Mouse (Mus musculus) lung, postnatal 0 days (tissue): ENCODE measurements around the gene Ninl. TPM values are rescaled to one million over a fixed set of nuclear protein-coding genes. Genes with fewer than 3 reads are reported as not detected.

Source experiments
- ATAC-seq: fragments of 200-750 bp; cut with Nextera tagmentation; 2 replicates; pipeline ENCODE4 v1.8.0; 2017; ENCODE audit warnings: moderate library complexity
- DNase-seq: peaks from one replicate; pipeline ENCODE4 v3.0.0-alpha.2; 2016; ENCODE audit warnings: low spot score
- H3K27ac ChIP-seq: fragments of 300-500 bp; sonication (generic); 2 replicates; pipeline ENCODE4 v1.5.1; 2014; ENCODE audit warnings: antibody characterized with exemption, mild to moderate bottlenecking, low read length, mixed read lengths
- H3K27me3 ChIP-seq: fragments of 300-500 bp; sonication (generic); replicated peaks from 2 replicates; pipeline ENCODE4 v1.6.1; 2014; ENCODE audit warnings: low read length, mixed read lengths; ENCODE audit not compliant: insufficient read depth
- H3K36me3 ChIP-seq: fragments of 300-500 bp; sonication (generic); 2 replicates; pipeline ENCODE4 v1.6.1; 2014; ENCODE audit warnings: low read length, mixed read lengths; ENCODE audit not compliant: insufficient read depth
- H3K4me1 ChIP-seq: fragments of 300-500 bp; sonication (generic); 2 replicates; pipeline ENCODE4 v1.6.1; 2014; ENCODE audit warnings: antibody characterized with exemption, low read depth, low read length, mixed read lengths; ENCODE audit not compliant: insufficient read depth
- H3K4me2 ChIP-seq: fragments of 300-500 bp; sonication (generic); replicated peaks from 2 replicates; pipeline ENCODE4 v1.6.1; 2014; ENCODE audit warnings: low read depth, mild to moderate bottlenecking, low read length, moderate library complexity, mixed read lengths
- H3K4me3 ChIP-seq: fragments of 300-500 bp; sonication (generic); 2 replicates; pipeline ENCODE4 v1.5.1; 2014; ENCODE audit warnings: low read depth, low read length
- H3K9ac ChIP-seq: fragments of 300-500 bp; sonication (generic); replicated peaks from 2 replicates; pipeline ENCODE4 v1.6.1; 2014; ENCODE audit warnings: low read depth, mild to moderate bottlenecking
- H3K9me3 ChIP-seq: fragments of 300-500 bp; sonication (generic); 2 replicates; pipeline ENCODE4 v1.6.1; 2016; ENCODE audit warnings: low read length, mixed read lengths
- CTCF ChIP-seq: IDR thresholded peaks from 2 replicates; pipeline ENCODE4 v1.5.1; 2016; ENCODE audit warnings: antibody characterized with exemption, mild to moderate bottlenecking
- EP300 ChIP-seq: IDR thresholded peaks from 2 replicates; pipeline ENCODE4 v1.6.1; 2016; ENCODE audit warnings: antibody characterized with exemption, mild to moderate bottlenecking, control low read depth
- WGBS: fragments of 180-500 bp; shearing (Covaris S2); extraction: QIAGEN DNeasy Blood & Tissue Kit; methylation state at CpG from one replicate; pipeline ENCODE4 v1.1.7; 2014; 5-methylcytosine and 5-hydroxymethylcytosine counted together
- polyA plus RNA-seq: library from polyadenylated mRNA; unstranded; fragments of >200 nt; fragmentation: Nextera tagmentation; extraction: Ambion mirVana; gene quantifications from 2 replicates; pipeline ENCODE4 v1.2.1, GENCODE M21; 2015

Ninl gene
- polyA plus RNA-seq, 1 experiment from 2014 or later, result 3.9 TPM

GRCm38 (mm10) chr2:151037292-151037691, 1.9 kb downstream of the Ninl start:
- peaks cover 11% of the 10 kb centered on the region; the same call in 1 of the 2 replicates for H3K4me1 ChIP-seq
- no peaks in the 10 kb centered on the region for H3K36me3 ChIP-seq
- H3K27me3 ChIP-seq, result no peaks in the 10 kb centered on the region
- no peak overlapping the region for H3K9ac ChIP-seq
- TF ChIP-seq EP300 (no peak), CTCF (no peak)
- DNase-seq (no peak), ATAC-seq (no peak)
- H3K4me2 ChIP-seq, result no peak overlapping the region
- WGBS, result 96% methylated on average over 1 of the region's 1 CpGs
- H3K9me3 ChIP-seq, result no peaks in the 10 kb centered on the region
- H3K27ac ChIP-seq, result no peak overlapping the region
- H3K4me3 ChIP-seq, result no peak overlapping the region

- no peaks in the 10 kb centered on the region for H3K9me3 ChIP-seq
- H3K4me1 ChIP-seq, result peaks cover 11% of the 10 kb centered on the region; the same call in 1 of the 2 replicates
- DNase-seq, result no peak
- H3K36me3 ChIP-seq, result no peaks in the 10 kb centered on the region
- H3K27me3 ChIP-seq, result no peaks in the 10 kb centered on the region
- no peak overlapping the region for H3K4me2 ChIP-seq
- no peak overlapping the region; the same call in 1 of the 2 replicates for H3K9ac ChIP-seq
- 85% methylated on average over 2 of the region's 2 CpGs for WGBS
- ATAC-seq, result no peak
- H3K4me3 ChIP-seq, result no peak overlapping the region
- H3K27ac ChIP-seq, result no peak overlapping the region
- TF ChIP-seq EP300, result no peak
- TF ChIP-seq CTCF, result no peak
Observed at GRCm38 (mm10) chr2:151036721-151037120, 2.5 kb downstream of the Ninl start.

- H3K4me1 ChIP-seq, result peaks cover 11% of the 10 kb centered on the region; the same call in 1 of the 2 replicates
- no peak overlapping the region for H3K4me3 ChIP-seq
- TF ChIP-seq CTCF (no peak), EP300 (no peak)
- H3K9ac ChIP-seq, result no peak overlapping the region
- H3K9me3 ChIP-seq, result no peaks in the 10 kb centered on the region
- DNase-seq, result no peak
- H3K27me3 ChIP-seq, result no peaks in the 10 kb centered on the region
- ATAC-seq, result no peak
- WGBS, result 94% methylated on average over 3 of the region's 3 CpGs
- H3K4me2 ChIP-seq, result no peak overlapping the region
- no peak overlapping the region for H3K27ac ChIP-seq
- no peaks in the 10 kb centered on the region for H3K36me3 ChIP-seq
Observed at GRCm38 (mm10) chr2:151034435-151034834, 4.7 kb downstream of the Ninl start.

- Histone ChIP-seq H3K4me1 (no peaks in the 10 kb centered on the region), H3K4me3 (no peak overlapping the region), H3K9me3 (no peaks in the 10 kb centered on the region), H3K27me3 (no peaks in the 10 kb centered on the region), H3K4me2 (no peak overlapping the region), H3K27ac (no peak overlapping the region), H3K36me3 (no peaks in the 10 kb centered on the region), H3K9ac (no peak overlapping the region)
- DNase-seq (no peak), ATAC-seq (no peak)
- TF ChIP-seq EP300, result no peak
- TF ChIP-seq CTCF, result no peak
- WGBS, result 85% methylated on average over 10 of the region's 10 CpGs
Observed at GRCm38 (mm10) chr2:151021158-151021557, 18.0 kb downstream of the Ninl start.

- 87% methylated on average over 2 of the region's 2 CpGs for WGBS
- no peaks in the 10 kb centered on the region for H3K4me1 ChIP-seq
Observed at GRCm38 (mm10) chr2:151015316-151015715, 23.9 kb downstream of the Ninl start.

GRCm38 (mm10) chr2:151011273-151011672, 27.9 kb downstream of the Ninl start:
- WGBS, result 60% methylated on average over 1 of the region's 1 CpGs
- Histone ChIP-seq H3K4me2 (no peak overlapping the region), H3K27ac (no peak overlapping the region), H3K4me1 (peaks cover 5% of the 10 kb centered on the region; the same call in 1 of the 2 replicates), H3K27me3 (0 out of 2 replicates have a peak, but pooled peaks cover 3% of the 10 kb centered on the region), H3K9ac (no peak overlapping the region), H3K4me3 (no peak overlapping the region), H3K36me3 (no peaks in the 10 kb centered on the region), H3K9me3 (no peaks in the 10 kb centered on the region)
- TF ChIP-seq CTCF, result no peak
- TF ChIP-seq EP300, result no peak
- no peak for ATAC-seq
- DNase-seq, result no peak

More at GRCm38 (mm10) chr2:151015316-151015715, 23.9 kb downstream of the Ninl start:
- no peaks in the 10 kb centered on the region for H3K36me3 ChIP-seq
- no peaks in the 10 kb centered on the region for H3K27me3 ChIP-seq
- DNase-seq, result no peak
- no peak overlapping the region for H3K9ac ChIP-seq
- no peak overlapping the region for H3K4me2 ChIP-seq
- no peak for ATAC-seq
- TF ChIP-seq EP300 (no peak), CTCF (no peak)
- no peak overlapping the region for H3K4me3 ChIP-seq
- no peak overlapping the region for H3K27ac ChIP-seq
- no peaks in the 10 kb centered on the region for H3K9me3 ChIP-seq
